Mouse (Mus musculus): ENCODE data around the gene Bad. TPM values are rescaled to one million over a fixed set of nuclear protein-coding genes. Genes with fewer than 3 reads are reported as not detected.
A peak's percentile ranks its signal among the peaks of the same experiment; 100 is the strongest.
"Not testable (repeated sequence)": the region's sequence is repeated elsewhere in the genome, so short reads cannot be mapped to it uniquely, and the experiment has no call there.

Bad gene
- polyA plus RNA-seq (2015; fragmentation: Nextera tagmentation; extraction: Ambion mirVana) = 56.9 and 59.8 TPM in 2 replicates

GRCm38 (mm10) chr19:6941372-6942248 lies at the start of gene Bad:
Gene Bad (plus strand): TSS chr19:6941861.
- Histone ChIP-seq H3K4me1 (peaks cover 30% of the 10 kb centered on the region), H3K36me3 (peaks cover 24% of the 10 kb centered on the region), H3K27me3 (replicated peaks) (0 out of 2 replicates have a peak, but pooled peaks cover 5% of the 10 kb centered on the region), H3K4me2 (peak within 1 kb of the TSS; percentile 100), H3K9me3 (no peaks in the 10 kb centered on the region), H3K27ac (replicated peaks) (peak within 1 kb of the TSS; percentile 97), H3K4me3 (peak within 1 kb of the TSS; percentile 67), H3K9ac (peak within 1 kb of the TSS; percentile 87)
- WGBS = under 1% methylated on average over 83 of the region's 83 CpGs
- ATAC-seq (ENCODE audit: extremely low read depth, insufficient number of reproducible peaks, low FRiP score, low TSS enrichment) = peak; percentile 65

GRCm38 (mm10) chr19:6892512-6892911 lies 49.1 kb upstream of the Bad start:
- Histone ChIP-seq H3K4me1 (no peaks in the 10 kb centered on the region), H3K9ac (no peak overlapping the region), H3K4me3 (no peak overlapping the region), H3K27me3 (replicated peaks) (no peaks in the 10 kb centered on the region), H3K27ac (replicated peaks) (no peak overlapping the region), H3K4me2 (no peak overlapping the region), H3K9me3 (peaks cover 6% of the 10 kb centered on the region; the same call in 1 of the 2 replicates), H3K36me3 (no peaks in the 10 kb centered on the region)
- no peak for ATAC-seq (ENCODE audit: extremely low read depth, insufficient number of reproducible peaks, low FRiP score, low TSS enrichment)
- WGBS = 42% methylated on average over 4 of the region's 4 CpGs

DNA sequence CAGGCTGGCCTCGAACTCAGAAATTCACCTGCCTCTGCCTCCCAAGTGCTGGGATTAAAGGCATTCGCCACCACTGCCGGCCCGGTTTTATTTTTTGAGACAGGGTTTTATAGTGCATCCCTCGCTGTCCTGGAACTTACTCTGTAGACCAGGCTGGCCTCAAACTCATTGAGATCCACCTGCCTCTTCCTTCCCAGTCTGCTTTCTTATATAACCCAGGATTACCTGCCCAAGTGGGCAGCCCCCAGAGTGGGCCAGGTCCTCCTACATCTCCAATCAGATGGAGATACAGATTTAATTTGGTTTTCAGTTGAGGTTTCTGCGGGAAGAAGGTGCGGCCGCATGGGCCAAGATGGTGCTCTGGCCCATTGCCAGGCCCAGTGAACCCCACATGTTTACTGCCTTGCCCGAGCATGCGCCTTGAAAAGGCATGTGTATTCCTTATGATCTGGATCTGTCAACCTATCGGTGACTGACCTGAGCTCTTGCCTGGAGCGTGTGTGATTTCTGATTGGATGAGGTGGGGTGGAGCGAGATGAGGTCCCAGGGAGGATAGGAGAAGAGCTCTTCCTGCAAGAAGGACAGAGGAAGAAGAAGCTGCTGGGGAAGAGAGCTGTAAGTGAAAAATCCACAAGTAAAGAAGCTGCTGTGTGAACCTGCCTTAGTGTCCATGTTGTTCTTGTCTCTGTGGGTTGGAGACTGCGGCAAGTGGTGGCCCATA lies 47.8 kb upstream of the Bad start:
- no peaks in the 10 kb centered on the region for H3K36me3 ChIP-seq
- H3K27me3 ChIP-seq (replicated peaks) = no peaks in the 10 kb centered on the region
- H3K4me2 ChIP-seq = no peak overlapping the region
- no peak overlapping the region for H3K9ac ChIP-seq
- H3K4me1 ChIP-seq = no peaks in the 10 kb centered on the region
- no peak for ATAC-seq (ENCODE audit: extremely low read depth, insufficient number of reproducible peaks, low FRiP score, low TSS enrichment)
- H3K27ac ChIP-seq (replicated peaks) = no peak overlapping the region
- no peak overlapping the region for H3K4me3 ChIP-seq
- WGBS = 86% methylated on average over 14 of the region's 14 CpGs
- peaks cover 6% of the 10 kb centered on the region; the same call in 1 of the 2 replicates for H3K9me3 ChIP-seq

- WGBS = 71% methylated on average over 18 of the region's 18 CpGs
- H3K9ac ChIP-seq; ATAC-seq (ENCODE audit: extremely low read depth, insufficient number of reproducible peaks, low FRiP score, low TSS enrichment); H3K27ac ChIP-seq (replicated peaks); H3K4me3 ChIP-seq; H3K27me3 ChIP-seq (replicated peaks); H3K36me3 ChIP-seq; H3K4me1 ChIP-seq: not testable (repeated sequence)
- peaks cover 13% of the 10 kb centered on the region for H3K9me3 ChIP-seq
- 0 out of 2 replicates have a peak overlapping the region, but pooled peaks have one; percentile 9 for H3K4me2 ChIP-seq
Observed at GRCm38 (mm10) chr19:6895608-6896305, 45.9 kb upstream of the Bad start.

DNA sequence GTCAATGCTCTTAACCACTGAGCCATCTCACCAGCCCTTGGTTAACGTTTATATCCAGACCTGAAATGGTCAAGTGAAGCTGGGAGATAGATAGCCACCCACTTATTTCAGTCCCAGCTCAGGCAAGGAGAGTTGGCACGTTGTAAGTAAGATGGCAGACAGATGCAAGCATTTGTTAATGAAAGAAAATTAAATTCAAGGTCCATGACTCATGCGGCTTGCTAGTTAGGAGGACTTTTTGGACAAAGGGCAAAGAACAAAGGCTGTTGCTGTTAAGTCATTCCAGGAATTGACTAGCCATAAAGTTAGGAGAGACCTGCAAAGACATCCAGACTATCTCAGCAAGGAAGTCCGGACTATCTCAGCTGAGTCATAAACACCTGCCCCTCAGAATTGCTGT lies 42.0 kb upstream of the Bad start:
- Histone ChIP-seq H3K4me2 (no peak overlapping the region), H3K4me1 (no peaks in the 10 kb centered on the region), H3K4me3 (no peak overlapping the region), H3K27ac (replicated peaks) (no peak overlapping the region), H3K27me3 (replicated peaks) (no peaks in the 10 kb centered on the region), H3K9me3 (peaks cover 13% of the 10 kb centered on the region), H3K9ac (no peak overlapping the region), H3K36me3 (peaks cover 14% of the 10 kb centered on the region)
- 75% methylated on average over 4 of the region's 4 CpGs for WGBS
- ATAC-seq (ENCODE audit: extremely low read depth, insufficient number of reproducible peaks, low FRiP score, low TSS enrichment) = no peak

- no peak overlapping the region for H3K4me3 ChIP-seq
- no peaks in the 10 kb centered on the region for H3K27me3 ChIP-seq (replicated peaks)
- H3K4me2 ChIP-seq = no peak overlapping the region
- no peak overlapping the region for H3K9ac ChIP-seq
- H3K27ac ChIP-seq (replicated peaks) = no peak overlapping the region
- H3K4me1 ChIP-seq = peaks cover 7% of the 10 kb centered on the region
- peaks cover 40% of the 10 kb centered on the region for H3K36me3 ChIP-seq
- H3K9me3 ChIP-seq = peaks cover 7% of the 10 kb centered on the region; the same call in 1 of the 2 replicates
- no peak for ATAC-seq (ENCODE audit: extremely low read depth, insufficient number of reproducible peaks, low FRiP score, low TSS enrichment)
- WGBS = 93% methylated on average over 1 of the region's 1 CpGs
Observed at GRCm38 (mm10) chr19:6903031-6903430, 38.6 kb upstream of the Bad start.

GRCm38 (mm10) chr19:6904846-6905245 lies 36.8 kb upstream of the Bad start:
- Histone ChIP-seq H3K9me3 (peaks cover 2% of the 10 kb centered on the region; the same call in 1 of the 2 replicates), H3K4me1 (peaks cover 17% of the 10 kb centered on the region), H3K27ac (replicated peaks) (no peak overlapping the region), H3K9ac (no peak overlapping the region), H3K4me3 (no peak overlapping the region), H3K4me2 (no peak overlapping the region), H3K27me3 (replicated peaks) (no peaks in the 10 kb centered on the region), H3K36me3 (peaks cover 40% of the 10 kb centered on the region)
- WGBS = 72% methylated on average over 2 of the region's 2 CpGs
- no peak for ATAC-seq (ENCODE audit: extremely low read depth, insufficient number of reproducible peaks, low FRiP score, low TSS enrichment)

DNA sequence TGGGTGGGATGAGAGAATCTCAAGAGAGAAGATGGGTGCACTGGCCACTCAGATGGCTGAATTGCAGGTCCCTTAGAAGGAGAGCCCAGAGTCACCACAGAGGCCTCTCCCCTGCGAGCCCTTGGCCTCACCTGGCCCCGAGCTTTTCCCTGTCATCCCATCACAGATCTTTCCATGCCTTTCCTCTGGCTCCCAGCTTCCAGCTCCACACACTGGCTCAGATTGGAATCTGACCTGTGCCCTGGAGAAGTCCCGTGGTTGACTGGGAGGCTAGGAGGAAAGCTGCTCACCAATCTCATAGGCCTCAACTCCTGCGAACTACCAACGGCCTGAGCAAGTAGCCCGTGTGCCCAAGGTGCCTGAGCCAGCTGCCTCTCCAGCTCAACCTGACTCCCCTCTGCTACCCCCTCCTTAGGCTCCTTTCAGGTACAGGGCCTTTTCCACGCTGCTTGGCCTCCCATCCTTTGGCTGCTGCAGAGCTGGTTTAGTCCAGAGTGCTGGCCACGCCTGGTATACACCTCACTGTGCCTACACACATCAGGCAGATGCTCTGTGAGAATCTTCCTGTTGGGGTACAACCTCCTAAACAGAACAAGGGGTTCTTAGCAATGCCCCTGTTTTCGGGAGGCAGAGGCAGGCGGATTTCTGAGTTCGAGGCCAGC lies 36.0 kb upstream of the Bad start:
- Histone ChIP-seq H3K4me3 (no peak overlapping the region), H3K36me3 (peaks cover 40% of the 10 kb centered on the region), H3K4me2 (no peak overlapping the region), H3K27ac (replicated peaks) (no peak overlapping the region), H3K27me3 (replicated peaks) (no peaks in the 10 kb centered on the region), H3K9ac (no peak overlapping the region), H3K9me3 (no peaks in the 10 kb centered on the region), H3K4me1 (peaks cover 17% of the 10 kb centered on the region)
- no peak for ATAC-seq (ENCODE audit: extremely low read depth, insufficient number of reproducible peaks, low FRiP score, low TSS enrichment)
- whole genome bisulfite sequencing = 90% methylated on average over 11 of the region's 11 CpGs

DNA sequence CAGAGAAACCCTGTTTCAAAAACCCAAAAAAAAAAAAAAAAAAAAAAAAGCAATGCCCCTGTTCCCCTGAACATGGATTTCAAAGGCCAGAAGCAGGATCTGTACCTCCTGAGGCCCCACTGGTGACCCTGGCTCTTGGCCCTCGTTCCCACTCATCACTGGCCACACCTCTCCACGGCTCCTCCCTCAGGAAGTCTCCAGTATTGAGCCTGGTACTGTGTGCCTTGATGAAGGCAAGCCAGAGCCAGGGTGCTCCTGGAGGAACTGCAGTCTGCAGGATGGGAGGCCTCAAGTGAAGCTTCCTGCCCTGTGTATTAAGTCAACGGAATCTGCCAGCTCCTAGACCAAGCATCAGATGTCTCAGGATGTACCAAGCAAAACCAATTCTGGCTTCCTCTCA lies 35.5 kb upstream of the Bad start:
- H3K9ac ChIP-seq = no peak overlapping the region
- 79% methylated on average over 3 of the region's 3 CpGs for WGBS
- no peak overlapping the region for H3K4me2 ChIP-seq
- no peaks in the 10 kb centered on the region for H3K27me3 ChIP-seq (replicated peaks)
- H3K9me3 ChIP-seq = no peaks in the 10 kb centered on the region
- H3K36me3 ChIP-seq = peaks cover 44% of the 10 kb centered on the region
- no peak overlapping the region for H3K27ac ChIP-seq (replicated peaks)
- H3K4me3 ChIP-seq = no peak overlapping the region
- peaks cover 21% of the 10 kb centered on the region for H3K4me1 ChIP-seq
- no peak for ATAC-seq (ENCODE audit: extremely low read depth, insufficient number of reproducible peaks, low FRiP score, low TSS enrichment)

DNA sequence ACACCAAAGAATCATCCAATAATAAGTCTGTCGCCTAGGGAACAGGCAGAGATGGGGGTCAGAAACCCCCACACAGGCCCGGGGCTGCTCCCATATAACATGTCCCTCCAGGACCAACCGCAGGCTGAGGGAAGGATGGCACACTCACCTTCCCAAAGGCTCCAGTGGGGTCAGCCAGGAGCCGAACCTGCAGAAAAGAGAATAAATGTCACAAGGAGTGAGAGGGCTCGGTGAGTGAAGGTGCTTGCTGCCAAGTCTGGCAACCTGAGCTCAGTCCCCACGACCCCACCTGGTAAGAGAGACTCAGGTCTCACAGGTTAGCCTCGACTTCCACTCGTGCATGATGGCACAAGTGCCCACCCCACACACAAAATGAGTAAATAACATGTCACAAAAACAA lies 34.6 kb upstream of the Bad start:
- Histone ChIP-seq H3K4me2 (no peak overlapping the region), H3K36me3 (peaks cover 53% of the 10 kb centered on the region), H3K4me1 (peaks cover 27% of the 10 kb centered on the region), H3K4me3 (no peak overlapping the region), H3K27ac (replicated peaks) (no peak overlapping the region), H3K9ac (no peak overlapping the region), H3K27me3 (replicated peaks) (no peaks in the 10 kb centered on the region), H3K9me3 (no peaks in the 10 kb centered on the region)
- ATAC-seq (ENCODE audit: extremely low read depth, insufficient number of reproducible peaks, low FRiP score, low TSS enrichment) = no peak
- WGBS = 85% methylated on average over 8 of the region's 8 CpGs
